Mouse (Mus musculus): ENCODE measurements around the gene Pitpnb. TPM values are rescaled to one million over a fixed set of nuclear protein-coding genes. Genes with fewer than 3 reads are reported as not detected.

The Pitpnb gene
- 72.4 and 77.8 TPM in 2 replicates for total RNA-seq (2021)
- long read RNA-seq, partial matches to known transcripts, result 7 of 106 reads
- long read RNA-seq, other reads (novel, unspliced or antisense), result 99 of 106 reads

DNA sequence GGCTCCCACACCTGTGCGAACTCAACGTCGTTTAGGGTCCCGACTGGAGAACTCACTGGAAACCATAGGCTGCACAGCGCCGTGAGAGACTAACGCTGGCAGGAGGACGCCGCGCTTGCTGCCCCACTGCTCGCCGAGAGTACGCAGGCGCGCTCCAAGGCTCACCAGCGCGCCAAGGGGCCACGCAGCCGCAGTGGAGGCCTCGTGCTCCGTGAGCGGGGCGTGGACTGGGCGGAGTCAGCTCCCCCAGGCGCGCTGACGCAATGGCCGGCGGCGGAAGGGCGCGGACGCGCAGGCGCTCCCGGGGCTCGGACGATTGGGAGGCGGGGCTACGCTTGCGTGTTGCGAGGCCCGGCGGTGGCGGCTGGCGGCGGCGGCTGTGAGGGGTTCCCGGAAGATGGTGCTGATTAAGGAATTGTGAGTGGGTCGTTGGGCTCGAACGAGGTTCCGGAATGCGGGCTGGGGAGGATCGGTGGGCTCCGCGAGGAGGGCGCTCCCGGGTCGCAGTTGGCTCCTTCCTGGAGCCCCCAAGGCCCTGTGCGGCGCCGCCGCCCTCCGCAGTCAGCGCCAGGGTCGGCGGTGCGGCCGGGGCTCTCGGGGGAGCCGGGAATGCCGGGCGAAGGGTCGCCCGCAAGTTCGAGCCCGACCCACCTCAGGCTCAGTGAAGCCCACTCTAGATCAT is at the start of gene Pitpnb:
Pitpnb (plus strand) TSS at position 347 of the 682 bp plus-strand sequence.
- DNase-seq, result peak; percentile 99

DNA sequence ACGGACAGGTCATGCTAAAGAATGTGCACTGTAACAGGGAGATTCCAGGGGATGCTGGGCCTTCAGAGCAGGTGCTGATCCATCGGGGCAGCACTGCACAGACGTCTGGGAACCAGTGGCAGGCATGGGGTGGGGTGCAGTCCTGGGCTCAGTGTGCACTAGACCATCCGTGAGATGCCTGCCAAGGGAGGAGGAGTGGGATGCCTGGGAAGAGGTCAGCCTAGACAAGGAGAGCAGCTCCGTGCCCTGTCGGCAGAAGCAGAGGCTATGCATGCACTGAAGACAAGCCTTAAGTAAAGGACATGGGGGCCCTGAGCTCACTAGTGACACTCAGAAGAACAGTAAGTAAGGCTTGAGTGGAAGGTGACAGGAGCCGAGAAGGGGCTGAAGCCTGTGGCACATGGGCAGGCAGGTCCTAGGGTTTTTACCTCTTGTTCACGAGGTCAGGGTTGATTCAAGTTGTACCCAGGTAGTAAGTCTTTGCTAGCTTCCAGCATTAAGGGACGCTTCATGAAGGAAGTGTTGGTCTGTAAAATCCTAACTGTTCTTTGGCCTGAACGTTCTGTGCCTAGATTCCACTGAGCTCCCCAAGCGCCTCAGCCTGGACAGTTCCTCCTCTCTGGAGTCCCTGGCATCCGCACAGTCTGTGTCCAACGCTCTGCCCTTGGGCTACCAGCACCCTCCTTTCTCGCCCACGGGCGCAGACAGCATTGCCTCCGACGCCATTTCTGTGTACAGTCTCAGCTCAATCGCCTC is 46.0 kb upstream of the Pitpnb start:
- no peak for DNase-seq

DNA sequence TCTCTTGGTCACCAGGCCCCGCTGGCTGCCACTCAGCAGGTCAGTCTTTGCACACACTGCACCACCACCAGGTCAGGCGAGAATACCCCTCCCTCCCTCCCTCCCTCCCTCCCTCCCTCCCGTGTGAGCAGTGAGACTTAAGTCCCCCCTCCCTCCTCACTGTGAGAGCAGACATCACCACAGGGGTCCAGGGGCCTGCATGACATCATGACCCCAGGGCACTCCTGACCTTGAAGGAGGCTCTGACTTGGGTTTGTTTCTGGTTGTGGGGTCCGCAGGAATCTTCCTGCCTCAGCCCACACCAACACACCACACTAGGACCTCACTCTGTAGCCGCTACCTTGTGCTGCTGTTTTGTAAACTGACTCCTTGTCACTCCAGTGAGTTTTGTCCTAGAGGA is 43.0 kb upstream of the Pitpnb start:
- no peak for DNase-seq

DNA sequence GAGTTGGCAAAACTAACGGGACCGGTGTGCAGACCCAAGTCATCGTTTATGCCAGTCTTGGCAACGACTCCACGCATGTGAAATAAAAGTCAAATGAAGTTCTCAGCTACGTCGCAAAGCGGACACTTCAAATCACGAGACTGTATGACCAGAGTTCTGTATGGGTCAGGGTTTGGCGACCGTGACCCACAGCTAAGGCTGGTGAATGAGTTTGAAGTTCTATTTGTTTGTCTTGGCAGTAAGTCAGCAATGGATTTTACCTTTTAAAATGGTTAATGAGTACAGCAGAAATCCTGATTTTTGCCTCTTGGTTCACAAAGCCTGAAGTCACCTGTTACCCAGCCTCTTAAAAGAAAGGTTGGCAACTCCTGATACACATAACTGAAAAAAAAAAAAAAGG is 42.1 kb upstream of the Pitpnb start:
- no peak for DNase-seq

DNA sequence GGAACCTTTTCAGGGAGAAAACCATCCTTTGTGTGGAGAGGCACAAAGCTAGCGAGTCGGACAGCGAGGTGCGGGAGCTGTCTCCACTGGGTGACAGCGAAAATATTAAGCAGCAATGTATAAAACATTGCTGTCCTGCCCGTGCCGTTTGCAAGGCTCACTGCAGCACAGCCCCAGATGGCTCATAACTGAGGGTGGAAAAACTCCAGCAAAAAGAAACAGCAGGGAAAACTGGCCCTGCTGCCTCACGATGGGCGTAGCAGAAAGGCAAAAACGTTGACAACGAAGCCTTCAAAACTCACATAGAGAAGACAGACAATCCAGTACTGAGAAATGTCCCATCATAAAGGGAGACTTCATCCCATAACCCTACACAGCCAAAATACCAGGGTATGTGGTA is 40.5 kb upstream of the Pitpnb start:
- no peak for DNase-seq

DNA sequence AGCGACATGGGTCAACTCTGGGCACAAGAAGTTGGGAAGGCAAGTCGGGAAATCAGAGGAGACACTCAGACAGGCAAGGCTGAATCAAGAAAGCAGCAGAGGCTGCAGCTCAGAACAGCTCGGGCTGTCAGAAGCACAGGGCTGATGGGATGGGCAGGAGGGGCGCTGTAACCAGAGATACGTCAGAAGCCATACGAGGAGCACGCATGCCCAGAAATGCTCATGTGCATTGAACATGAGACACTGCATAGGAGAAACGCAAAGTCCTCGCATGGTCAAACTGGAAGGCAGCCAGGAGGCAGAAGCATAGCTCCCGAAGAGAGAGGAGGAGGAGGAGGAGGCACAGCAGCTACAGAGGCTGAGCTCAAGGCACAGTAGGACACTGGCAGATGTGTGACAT is 38.9 kb upstream of the Pitpnb start:
- DNase-seq, result no peak

DNA sequence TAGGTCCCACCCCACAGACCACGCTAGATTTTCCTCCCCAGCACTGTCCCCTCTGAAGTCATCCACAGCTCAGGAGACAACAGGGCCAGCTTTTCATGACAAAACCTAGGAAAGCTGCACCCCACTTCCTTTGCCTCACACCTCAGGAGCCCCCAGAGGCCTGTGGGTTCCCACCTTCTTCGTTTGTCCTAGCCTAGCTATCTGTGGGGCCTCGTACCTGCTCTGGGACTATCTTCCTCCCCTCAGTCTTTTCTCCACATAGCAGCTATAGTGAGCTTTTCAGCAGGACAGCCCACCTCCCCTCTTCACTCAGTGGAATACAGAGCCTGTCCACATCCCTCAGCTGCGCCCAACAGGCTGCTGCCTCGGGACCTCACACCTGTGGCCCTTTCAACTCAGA is 32.8 kb upstream of the Pitpnb start:
- no peak for DNase-seq

DNA sequence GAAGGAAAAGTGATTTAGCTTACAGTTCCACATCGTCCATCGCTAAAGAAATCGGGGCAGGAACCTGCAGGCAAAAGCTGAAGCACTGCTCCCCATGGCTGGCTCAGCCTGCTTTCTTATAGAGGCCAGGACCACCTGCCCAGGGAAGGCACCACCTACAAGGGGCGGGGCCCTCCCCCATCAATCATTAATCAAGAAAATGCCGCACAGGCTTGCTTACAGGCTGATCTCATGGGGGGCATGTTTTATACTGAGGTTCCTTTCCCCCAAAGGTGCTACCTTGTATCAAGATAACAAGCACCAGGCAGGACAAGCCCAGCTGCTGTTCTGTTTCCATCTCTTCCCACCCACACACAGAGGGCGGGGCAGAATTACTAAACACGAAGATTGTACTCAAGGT is 31.9 kb upstream of the Pitpnb start:
- DNase-seq, result no peak

DNA sequence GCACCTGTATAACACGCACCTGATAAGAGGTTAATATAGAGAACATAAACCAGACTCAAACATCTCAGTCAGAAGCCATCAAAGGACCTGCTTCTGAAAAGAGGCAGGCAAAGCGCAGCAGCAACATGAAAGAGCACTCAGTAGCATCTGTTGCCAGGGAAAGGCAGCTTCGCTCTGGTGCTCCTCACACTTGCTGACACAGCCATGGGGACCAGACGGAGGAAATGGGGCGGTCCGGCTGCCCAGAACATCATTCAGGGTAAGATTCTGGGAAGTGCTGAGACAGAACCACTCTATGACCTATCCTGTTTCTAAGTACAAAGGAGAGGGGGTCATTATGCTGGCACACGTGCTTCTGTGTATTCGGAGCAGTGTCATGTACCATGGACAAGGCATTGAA is 29.8 kb upstream of the Pitpnb start:
- no peak for DNase-seq

DNA sequence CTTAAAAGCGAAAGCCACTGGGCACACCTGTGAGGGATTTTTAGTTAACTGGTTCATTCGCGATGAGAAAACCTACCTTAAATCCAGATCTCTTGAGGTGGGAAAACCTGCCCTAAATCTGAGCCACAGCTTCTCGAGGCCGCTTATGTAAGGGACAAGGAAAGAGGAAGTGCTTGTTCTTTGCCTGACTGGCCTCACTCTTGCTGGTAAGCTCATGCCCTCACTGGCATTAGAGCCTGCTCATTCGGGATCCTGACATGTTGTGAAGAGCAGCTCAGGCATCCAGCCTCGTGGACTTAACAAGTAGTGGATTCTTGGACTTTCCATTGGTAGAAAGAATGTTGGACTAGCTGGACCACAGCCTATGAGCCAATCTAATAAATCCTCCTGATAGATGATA is 28.8 kb upstream of the Pitpnb start:
- no peak for DNase-seq

DNA sequence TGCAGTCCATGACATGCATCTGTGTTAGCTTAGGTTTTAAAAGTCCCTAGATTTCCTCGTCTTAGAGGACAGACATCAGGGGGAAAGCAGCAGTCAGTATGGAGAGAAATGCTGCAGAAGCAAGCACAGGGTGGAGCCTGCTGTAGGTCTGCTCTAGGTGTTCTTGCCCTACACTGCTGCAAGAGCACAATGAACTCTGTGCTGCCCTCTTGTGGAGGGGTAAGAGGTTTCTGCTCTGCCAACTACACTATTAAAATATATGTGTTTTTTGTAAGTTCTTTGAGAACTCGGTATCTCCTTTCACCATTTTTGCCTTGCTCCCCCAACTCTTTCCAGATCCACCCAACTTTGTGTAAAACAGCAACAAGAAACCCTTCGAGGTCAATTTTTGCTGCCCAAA is 25.8 kb upstream of the Pitpnb start:
- no peak for DNase-seq

DNA sequence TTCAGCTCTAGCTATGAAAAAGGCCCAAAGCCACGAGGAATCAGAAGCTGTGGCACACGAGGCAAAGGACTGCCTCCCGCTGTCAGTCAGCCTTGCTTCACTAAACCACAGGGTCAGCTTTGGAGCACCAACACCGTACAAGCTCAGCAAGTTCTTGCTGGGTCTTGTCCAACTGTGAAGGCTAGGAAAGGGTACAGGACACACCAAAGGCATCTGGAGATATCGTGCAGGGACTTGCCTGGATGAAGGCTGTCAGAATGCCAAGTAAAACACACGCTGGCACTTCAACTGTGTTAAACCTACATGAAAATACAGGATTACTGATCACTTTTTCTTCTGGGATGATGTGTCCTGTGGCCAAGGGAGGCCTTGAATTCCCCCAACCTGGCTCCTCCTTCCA is 20.4 kb upstream of the Pitpnb start:
- DNase-seq, result no peak

DNA sequence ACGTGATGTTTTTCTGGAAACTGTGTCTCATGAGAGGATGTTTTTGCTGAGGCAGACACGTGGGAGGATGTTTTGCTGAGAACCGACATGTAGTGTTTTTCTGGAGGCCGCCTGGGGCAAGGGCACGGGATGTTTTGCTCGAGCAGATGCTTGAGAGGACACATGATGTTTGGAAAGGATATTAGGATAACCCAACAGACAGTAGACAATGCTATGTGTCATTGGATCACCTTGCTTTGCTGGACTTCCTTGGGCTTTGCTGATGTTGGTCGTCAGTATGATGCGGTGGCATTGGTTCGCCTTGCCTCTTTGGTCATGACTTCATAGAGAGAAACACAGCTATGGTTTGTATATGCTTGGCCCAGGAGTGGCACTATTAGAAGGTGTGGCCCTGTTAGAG is 16.7 kb upstream of the Pitpnb start:
- DNase-seq, result no peak

DNA sequence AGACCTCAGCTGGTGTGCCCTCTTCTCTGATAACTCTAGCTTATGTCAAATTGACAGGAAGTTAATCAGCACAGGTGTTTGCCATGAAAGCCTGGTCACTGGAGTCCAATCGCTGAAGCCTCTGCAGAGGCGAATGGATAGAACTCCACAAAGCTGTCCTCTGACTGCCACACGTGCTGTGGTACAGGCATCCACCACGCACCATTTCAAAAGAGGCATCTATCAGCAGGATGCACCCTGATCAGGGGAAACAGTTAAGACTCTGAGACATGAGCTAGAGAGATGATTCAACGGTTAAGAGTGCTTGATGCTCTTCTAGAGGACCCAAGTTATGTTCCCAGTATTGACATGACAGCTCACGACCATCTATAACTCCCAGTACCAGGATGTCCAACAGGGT is 15.5 kb upstream of the Pitpnb start:
- no peak for DNase-seq

DNA sequence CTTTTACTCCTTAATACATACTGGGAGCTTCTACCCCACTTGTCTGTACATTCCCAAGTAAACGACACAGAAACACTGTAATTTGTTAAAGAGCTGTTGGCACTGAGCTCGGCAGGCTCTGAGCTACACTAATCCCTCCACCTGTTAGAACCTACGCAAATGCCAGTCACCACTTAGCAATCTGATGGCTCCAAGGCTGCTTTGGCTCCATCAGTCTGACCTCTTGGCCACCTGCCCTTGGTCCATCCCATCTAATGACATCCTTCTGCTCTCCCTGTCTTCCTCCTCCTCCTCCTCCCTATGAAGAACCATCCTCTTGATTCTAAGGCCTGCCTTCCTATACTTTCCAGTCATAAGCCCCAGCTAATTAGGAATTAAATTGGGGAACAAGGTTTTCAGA is 13.0 kb upstream of the Pitpnb start:
- no peak for DNase-seq

DNA sequence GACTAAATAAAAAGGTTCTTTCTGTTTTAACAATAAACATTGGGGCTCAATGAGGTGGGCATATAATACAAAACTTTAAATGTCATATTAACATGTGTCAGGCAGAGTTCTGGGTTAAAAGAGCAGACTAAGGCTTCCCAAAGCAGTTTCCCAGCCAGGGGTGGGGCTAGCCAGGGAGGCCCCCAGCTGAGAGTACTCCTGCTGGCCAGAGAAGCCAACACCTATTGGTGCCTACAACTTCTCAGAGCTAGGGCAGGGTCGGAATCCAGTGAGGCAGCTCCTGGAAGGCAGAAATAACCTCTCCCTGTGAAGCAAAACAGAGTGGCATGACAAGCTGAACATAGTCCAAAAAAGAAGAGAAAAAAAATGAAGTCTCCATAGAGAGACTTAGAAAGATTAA is 11.6 kb upstream of the Pitpnb start:
- DNase-seq, result no peak

DNA sequence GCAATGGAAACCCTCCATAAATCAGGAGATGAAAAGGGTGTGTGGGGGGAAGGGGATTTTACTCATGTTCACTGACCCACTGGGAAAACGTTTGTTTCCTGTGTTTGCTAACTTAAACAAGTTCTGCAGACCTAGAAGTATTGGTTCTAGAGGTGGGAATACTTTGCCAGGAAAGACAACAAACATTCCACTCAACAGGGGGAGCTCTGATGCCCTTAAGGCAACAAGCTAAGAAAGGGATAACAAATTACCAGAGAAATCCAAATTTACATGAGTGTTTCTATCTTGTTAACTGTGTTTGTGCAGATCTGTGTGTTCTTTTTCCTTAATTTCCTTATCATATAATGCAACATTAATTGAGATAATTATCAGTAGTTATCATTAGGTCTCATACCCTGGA is 4.8 kb upstream of the Pitpnb start:
- no peak for DNase-seq

DNA sequence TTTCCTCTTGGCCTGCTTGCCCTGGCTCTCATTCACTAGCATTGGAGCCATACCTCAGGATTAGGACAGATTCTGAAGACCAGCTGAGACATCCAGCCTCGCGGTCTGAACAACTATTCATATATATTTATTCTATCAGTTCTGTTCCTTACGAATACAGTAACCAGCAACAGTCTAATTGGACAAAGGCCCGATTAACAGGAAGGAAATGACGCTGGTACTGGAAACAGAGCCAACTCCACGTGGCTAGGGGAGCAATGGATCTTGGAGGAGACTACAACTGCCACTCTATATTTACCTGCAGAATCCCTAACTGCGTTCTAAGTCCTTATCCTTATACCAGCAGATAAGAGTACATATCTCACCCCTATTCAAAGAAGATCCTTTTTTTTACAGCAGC is 3.1 kb upstream of the Pitpnb start:
- no peak for DNase-seq

DNA sequence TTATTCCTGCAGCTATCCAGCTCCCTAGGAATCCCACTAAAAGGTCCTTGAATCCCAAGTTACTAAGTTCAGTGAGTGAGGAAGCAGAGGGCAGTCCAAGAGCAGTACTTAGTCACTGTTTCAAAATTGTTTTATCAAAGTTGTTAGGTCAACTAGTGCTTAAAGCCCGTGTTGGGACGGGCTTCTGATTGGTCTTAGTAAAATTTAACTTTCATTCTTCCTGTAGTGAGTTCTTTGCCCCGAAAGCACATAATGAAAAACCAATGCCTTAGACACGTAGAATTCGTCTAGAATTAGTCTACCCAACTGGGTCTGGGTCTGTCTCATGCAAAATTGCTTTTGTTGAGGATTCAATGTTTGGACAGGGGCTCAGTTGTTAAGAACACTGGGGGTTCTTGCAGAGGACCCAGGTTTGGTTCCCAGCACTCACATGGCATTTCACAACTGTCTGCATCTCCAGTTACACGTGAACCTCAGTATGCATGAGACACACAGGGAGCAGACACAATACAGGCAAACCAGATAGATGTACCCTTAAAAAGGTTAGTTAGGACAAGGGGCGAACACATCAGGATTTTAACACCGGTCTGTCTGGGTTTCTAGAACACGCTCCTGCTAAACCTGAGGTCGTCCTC is 664 bp upstream of the Pitpnb start:
- no peak for DNase-seq

DNA sequence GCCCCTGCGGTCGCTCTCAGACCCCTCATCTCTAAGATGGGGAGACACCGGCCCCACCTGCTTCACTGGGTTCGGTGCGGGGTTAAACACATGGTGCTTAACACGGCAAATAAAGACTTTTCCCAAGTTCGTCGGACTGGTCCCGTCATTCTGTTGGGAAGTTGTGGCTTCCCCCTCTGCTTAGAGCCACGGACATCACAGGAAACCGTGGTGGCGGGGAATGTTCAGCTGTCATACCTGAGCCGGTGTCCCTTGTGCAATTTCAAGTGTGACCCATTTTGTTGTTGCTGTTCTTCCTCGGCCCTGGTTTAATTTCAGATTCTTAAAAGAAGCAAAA is 504 bp downstream of the Pitpnb start:
- no peak for DNase-seq

DNA sequence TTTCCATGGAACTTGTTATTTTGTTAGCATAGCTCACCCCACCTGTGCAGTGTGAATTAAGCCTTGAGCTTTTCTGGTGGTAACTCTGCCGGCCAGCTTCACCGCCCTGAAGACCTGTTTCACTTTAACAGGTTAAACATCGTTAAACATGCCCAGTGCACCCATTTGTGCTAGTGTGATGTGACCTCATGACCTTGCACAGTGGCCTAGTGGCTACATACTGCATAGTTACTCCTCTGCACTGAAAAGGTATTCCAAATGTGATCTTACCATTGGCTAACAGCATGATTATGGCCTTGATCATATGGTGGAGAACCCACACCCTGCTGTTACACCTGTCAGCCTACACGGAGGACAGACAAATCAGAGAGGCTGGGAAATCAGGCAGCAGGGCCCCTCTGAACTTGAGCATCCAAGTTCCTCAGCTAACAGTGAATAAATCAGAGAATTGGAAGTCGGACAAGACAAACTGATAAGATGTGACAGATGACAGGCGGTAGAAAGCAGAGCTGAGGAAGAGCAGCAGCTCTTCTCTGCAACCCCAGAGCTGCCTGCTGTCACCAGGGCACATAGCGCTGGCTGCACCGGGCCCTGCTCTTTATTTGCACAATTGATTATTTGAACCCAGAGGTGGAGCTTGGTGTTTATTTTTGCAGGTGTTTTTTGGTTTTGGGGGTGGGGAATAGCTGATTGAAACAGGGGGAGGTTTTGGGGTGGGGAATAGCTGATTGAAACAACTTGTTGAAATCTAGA is 5.6 kb downstream of the Pitpnb start:
- no peak for DNase-seq

DNA sequence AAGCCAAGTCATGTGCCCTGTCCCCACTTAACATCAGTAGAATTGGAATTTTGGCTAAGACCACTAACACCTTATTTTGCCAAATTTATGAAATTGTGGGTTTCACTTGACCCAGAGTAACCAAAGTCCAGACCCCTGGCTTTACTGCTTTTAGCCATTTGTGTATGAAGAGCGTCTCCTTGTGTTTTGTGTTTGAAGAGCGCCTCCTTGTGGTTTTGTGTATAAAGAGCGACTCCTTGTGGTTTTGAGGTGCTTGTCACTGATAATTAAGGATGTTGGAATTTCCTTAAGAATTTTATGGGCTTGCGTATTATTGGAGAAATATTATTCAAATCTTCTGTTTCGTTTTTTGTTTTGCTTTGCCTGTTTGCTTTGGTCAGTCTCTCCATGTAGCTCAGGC is 11.0 kb downstream of the Pitpnb start:
- no peak for DNase-seq
